Mouse (Mus musculus) embryonic facial prominence, embryonic 13.5 days (tissue): ENCODE data around the gene Fgfr2. TPM values are rescaled to one million over a fixed set of nuclear protein-coding genes. Genes with fewer than 3 reads are reported as not detected.

Source experiments
- ATAC-seq: fragments of 200-750 bp; cut with Nextera tagmentation; 2 replicates; pipeline ENCODE4 v1.8.0; 2017; ENCODE audit warnings: low read depth; ENCODE audit not compliant: insufficient number of reproducible peaks, insufficient read depth, low FRiP score, low TSS enrichment
- H3K27ac ChIP-seq: fragments of 300-500 bp; sonication (generic); 2 replicates; pipeline ENCODE4 v1.5.1; 2015; ENCODE audit warnings: moderate library complexity, mild to moderate bottlenecking, inconsistent platforms
- H3K27me3 ChIP-seq: fragments of 300-500 bp; sonication (generic); 2 replicates; pipeline ENCODE4 v1.6.1; 2015; ENCODE audit warnings: mild to moderate bottlenecking, inconsistent platforms
- H3K36me3 ChIP-seq: fragments of 300-500 bp; sonication (generic); 2 replicates; pipeline ENCODE4 v1.6.1; 2015; ENCODE audit warnings: mild to moderate bottlenecking, inconsistent platforms
- H3K4me1 ChIP-seq: fragments of 300-500 bp; sonication (generic); 2 replicates; pipeline ENCODE4 v1.6.1; 2015; ENCODE audit warnings: inconsistent platforms
- H3K4me2 ChIP-seq: fragments of 300-500 bp; sonication (generic); 2 replicates; pipeline ENCODE4 v1.6.1; 2015; ENCODE audit warnings: moderate library complexity, mild to moderate bottlenecking, inconsistent platforms
- H3K4me3 ChIP-seq: fragments of 300-500 bp; sonication (generic); 2 replicates; pipeline ENCODE4 v1.5.1; 2015; ENCODE audit warnings: mild to moderate bottlenecking, inconsistent platforms
- H3K9ac ChIP-seq: fragments of 300-500 bp; sonication (generic); 2 replicates; pipeline ENCODE4 v1.6.1; 2015; ENCODE audit warnings: mild to moderate bottlenecking, inconsistent platforms
- H3K9me3 ChIP-seq: fragments of 300-500 bp; sonication (generic); 2 replicates; pipeline ENCODE4 v1.6.1; 2016; ENCODE audit warnings: inconsistent platforms
- WGBS: fragments of 180-500 bp; shearing (Covaris S2); methylation state at CpG from one replicate; pipeline ENCODE4 v1.1.7; 2015; ENCODE audit warnings: mixed read lengths; 5-methylcytosine and 5-hydroxymethylcytosine counted together
- polyA plus RNA-seq: library from polyadenylated mRNA; unstranded; fragments of >200 nt; fragmentation: Nextera tagmentation; extraction: Ambion mirVana; gene quantifications from 2 replicates; pipeline ENCODE4 v1.2.1, GENCODE M21; 2015

The Fgfr2 gene
- polyA plus RNA-seq, 1 experiment from 2014 or later, result 174 TPM

GRCm38 (mm10) chr7:130701336-130701735, 2421.8 kb downstream of the Fgfr2 start:
- H3K9ac ChIP-seq, result no peak overlapping the region
- H3K27me3 ChIP-seq, result no peaks in the 10 kb centered on the region
- H3K36me3 ChIP-seq, result peaks cover 20% of the 10 kb centered on the region
- H3K27ac ChIP-seq, result no peak overlapping the region
- no peak for ATAC-seq
- H3K9me3 ChIP-seq, result no peaks in the 10 kb centered on the region
- WGBS, result 83% methylated on average over 1 of the region's 1 CpGs
- H3K4me1 ChIP-seq, result peaks cover 27% of the 10 kb centered on the region; the same call in 1 of the 2 replicates
- no peak overlapping the region for H3K4me2 ChIP-seq
- no peak overlapping the region for H3K4me3 ChIP-seq

GRCm38 (mm10) chr7:130698480-130698879, 2424.7 kb downstream of the Fgfr2 start:
- no peak for ATAC-seq
- H3K27me3 ChIP-seq, result no peaks in the 10 kb centered on the region
- no peak overlapping the region for H3K4me3 ChIP-seq
- H3K4me2 ChIP-seq, result no peak overlapping the region
- H3K27ac ChIP-seq, result no peak overlapping the region
- H3K9ac ChIP-seq, result no peak overlapping the region
- peaks cover 52% of the 10 kb centered on the region for H3K4me1 ChIP-seq
- H3K36me3 ChIP-seq, result peaks cover 20% of the 10 kb centered on the region
- H3K9me3 ChIP-seq, result no peaks in the 10 kb centered on the region

GRCm38 (mm10) chr7:130696347-130697234, 2426.6 kb downstream of the Fgfr2 start:
- H3K9me3 ChIP-seq, result no peaks in the 10 kb centered on the region
- H3K9ac ChIP-seq, result no peak overlapping the region
- ATAC-seq, result no peak
- peaks cover 20% of the 10 kb centered on the region for H3K36me3 ChIP-seq
- H3K4me1 ChIP-seq, result peaks cover 59% of the 10 kb centered on the region
- no peak overlapping the region for H3K4me3 ChIP-seq
- H3K27me3 ChIP-seq, result no peaks in the 10 kb centered on the region
- no peak overlapping the region for H3K27ac ChIP-seq
- no peak overlapping the region for H3K4me2 ChIP-seq
- WGBS, result 76% methylated on average over 16 of the region's 16 CpGs

- H3K4me2 ChIP-seq, result peak overlapping the region; percentile 89
- H3K36me3 ChIP-seq, result peaks cover 16% of the 10 kb centered on the region
- H3K27me3 ChIP-seq, result no peaks in the 10 kb centered on the region
- H3K4me3 ChIP-seq, result no peak overlapping the region
- no peaks in the 10 kb centered on the region for H3K9me3 ChIP-seq
- H3K27ac ChIP-seq, result peak overlapping the region; percentile 39
- H3K4me1 ChIP-seq, result peaks cover 67% of the 10 kb centered on the region
- ATAC-seq, result no peak
- WGBS, result 77% methylated on average over 13 of the region's 13 CpGs
- no peak overlapping the region for H3K9ac ChIP-seq
Observed at GRCm38 (mm10) chr7:130695669-130696338, 2427.3 kb downstream of the Fgfr2 start.

GRCm38 (mm10) chr7:130693800-130694193, 2429.4 kb downstream of the Fgfr2 start:
- Histone ChIP-seq H3K27ac (peak overlapping the region; percentile 99), H3K9me3 (no peaks in the 10 kb centered on the region), H3K9ac (peak overlapping the region; percentile 94), H3K27me3 (no peaks in the 10 kb centered on the region), H3K36me3 (peaks cover 4% of the 10 kb centered on the region; the same call in 1 of the 2 replicates), H3K4me3 (peak overlapping the region; percentile 71), H3K4me2 (peak overlapping the region; percentile 89), H3K4me1 (peaks cover 73% of the 10 kb centered on the region)
- ATAC-seq, result no peak
- WGBS, result 18% methylated on average over 11 of the region's 11 CpGs

GRCm38 (mm10) chr7:130692943-130693799, 2430.0 kb downstream of the Fgfr2 start:
- Histone ChIP-seq H3K36me3 (peaks cover 4% of the 10 kb centered on the region; the same call in 1 of the 2 replicates), H3K4me2 (peak overlapping the region; percentile 89), H3K4me3 (peak overlapping the region; percentile 71), H3K27me3 (no peaks in the 10 kb centered on the region), H3K9ac (peak overlapping the region; percentile 94), H3K4me1 (peaks cover 69% of the 10 kb centered on the region), H3K27ac (peak overlapping the region; percentile 99), H3K9me3 (no peaks in the 10 kb centered on the region)
- peak; percentile 48; the same call in 1 of the 2 replicates for ATAC-seq
- WGBS, result under 1% methylated on average over 19 of the region's 19 CpGs

GRCm38 (mm10) chr7:130692392-130692942, 2430.7 kb downstream of the Fgfr2 start:
- Histone ChIP-seq H3K9me3 (no peaks in the 10 kb centered on the region), H3K27me3 (no peaks in the 10 kb centered on the region), H3K27ac (peak overlapping the region; percentile 99), H3K36me3 (peaks cover 4% of the 10 kb centered on the region; the same call in 1 of the 2 replicates), H3K9ac (peak overlapping the region; percentile 94), H3K4me1 (peaks cover 67% of the 10 kb centered on the region), H3K4me2 (peak overlapping the region; percentile 89), H3K4me3 (peak overlapping the region; percentile 71)
- under 1% methylated on average over 39 of the region's 39 CpGs for WGBS
- ATAC-seq, result peak; percentile 80

- Histone ChIP-seq H3K36me3 (peaks cover under 1% of the 10 kb centered on the region; the same call in 1 of the 2 replicates), H3K27me3 (no peaks in the 10 kb centered on the region), H3K9ac (peak overlapping the region; percentile 94), H3K4me3 (peak overlapping the region; percentile 71), H3K9me3 (no peaks in the 10 kb centered on the region), H3K27ac (peak overlapping the region; percentile 99), H3K4me1 (peaks cover 71% of the 10 kb centered on the region), H3K4me2 (peak overlapping the region; percentile 89)
- no peak for ATAC-seq
- 33% methylated on average over 2 of the region's 2 CpGs for WGBS
Observed at GRCm38 (mm10) chr7:130691931-130692330, 2431.2 kb downstream of the Fgfr2 start.

- H3K36me3 ChIP-seq, result no peaks in the 10 kb centered on the region
Observed at GRCm38 (mm10) chr7:130690869-130691268, 2432.3 kb downstream of the Fgfr2 start.

GRCm38 (mm10) chr7:130688601-130689000, 2434.5 kb downstream of the Fgfr2 start:
- Histone ChIP-seq H3K27ac (no peak overlapping the region), H3K4me3 (no peak overlapping the region), H3K4me2 (no peak overlapping the region), H3K4me1 (peaks cover 39% of the 10 kb centered on the region), H3K9ac (no peak overlapping the region), H3K36me3 (no peaks in the 10 kb centered on the region), H3K9me3 (no peaks in the 10 kb centered on the region), H3K27me3 (no peaks in the 10 kb centered on the region)
- ATAC-seq, result no peak
- 85% methylated on average over 4 of the region's 4 CpGs for WGBS

More at GRCm38 (mm10) chr7:130690869-130691268, 2432.3 kb downstream of the Fgfr2 start:
- Histone ChIP-seq H3K9ac (no peak overlapping the region), H3K4me3 (no peak overlapping the region), H3K27me3 (no peaks in the 10 kb centered on the region), H3K9me3 (no peaks in the 10 kb centered on the region), H3K4me2 (no peak overlapping the region), H3K4me1 (peaks cover 62% of the 10 kb centered on the region), H3K27ac (peak overlapping the region; percentile 99; the same call in 1 of the 2 replicates)
- ATAC-seq, result no peak
- 43% methylated on average over 6 of the region's 6 CpGs for WGBS
